Mouse (Mus musculus) kidney, adult 2 months (tissue): ENCODE data around the gene Frem2. TPM values are rescaled to one million over a fixed set of nuclear protein-coding genes. Genes with fewer than 3 reads are reported as not detected.

Source experiments
- DNase-seq: peaks from one replicate; pipeline ENCODE4 v3.0.0; 2021
- H3K27ac ChIP-seq: fragments of 200-500 bp; 2 replicates; pipeline ENCODE4 v1.5.1; 2012; ENCODE audit warnings: low read depth, low read length, control low read depth, inconsistent platforms; ENCODE audit not compliant: insufficient read depth
- H3K27me3 ChIP-seq: fragments of 200-500 bp; replicated peaks from 2 replicates; pipeline ENCODE4 v1.6.1; 2012; ENCODE audit warnings: mild to moderate bottlenecking, moderate library complexity, low read length, inconsistent platforms; ENCODE audit not compliant: control insufficient read depth, insufficient read depth
- H3K36me3 ChIP-seq: fragments of 200-500 bp; 2 replicates; pipeline ENCODE4 v1.6.1; 2012; ENCODE audit warnings: mild to moderate bottlenecking, moderate library complexity, low read length, inconsistent platforms; ENCODE audit not compliant: control insufficient read depth, insufficient read depth
- H3K4me1 ChIP-seq: fragments of 200-500 bp; 2 replicates; pipeline ENCODE4 v1.6.1; 2011; ENCODE audit warnings: low read length; ENCODE audit not compliant: control insufficient read depth, insufficient read depth
- H3K4me3 ChIP-seq: fragments of 200-500 bp; 2 replicates; pipeline ENCODE4 v1.5.1; 2011; ENCODE audit warnings: mild to moderate bottlenecking, low read depth, low read length, control low read depth; ENCODE audit not compliant: insufficient read depth
- CTCF ChIP-seq: fragments of 200-500 bp; conservative IDR thresholded peaks from 2 replicates; pipeline ENCODE4 v1.5.1; 2011; ENCODE audit warnings: low read depth, mild to moderate bottlenecking, control low read depth, low read length, moderate library complexity, mixed read lengths; ENCODE audit not compliant: insufficient read depth, insufficient read length
- POLR2A ChIP-seq: fragments of 200-500 bp; IDR thresholded peaks from one replicate; pipeline ENCODE4 v1.6.1; 2011; ENCODE audit warnings: low read depth, low read length, control low read depth
- WGBS: fragments of 180-500 bp; shearing (Covaris S2); methylation state at CpG from one replicate; pipeline ENCODE4 v1.1.7; 2018; 5-methylcytosine and 5-hydroxymethylcytosine counted together
- polyA plus RNA-seq: library from polyadenylated mRNA; depleted of rRNA; stranded (reverse); fragments of >200 nt; gene quantifications from 2 replicates; pipeline ENCODE4 v1.2.3, GENCODE M21; 2012

Gene Frem2
- polyA plus RNA-seq, 1 experiment: 4.3 TPM

GRCm38 (mm10) chr3:53574123-53574522, 83.0 kb downstream of the Frem2 start:
- TF ChIP-seq POLR2A (no peak), CTCF (no peak)
- WGBS: 68% methylated on average over 9 of the region's 9 CpGs
- H3K36me3 ChIP-seq: no peaks in the 10 kb centered on the region

GRCm38 (mm10) chr3:53571663-53572062, 85.5 kb downstream of the Frem2 start:
- Histone ChIP-seq H3K4me1 (no peaks in the 10 kb centered on the region), H3K27me3 (no peaks in the 10 kb centered on the region), H3K4me3 (no peak overlapping the region), H3K27ac (no peak overlapping the region), H3K36me3 (no peaks in the 10 kb centered on the region)
- DNase-seq: no peak
- no peak for TF ChIP-seq POLR2A
- no peak for TF ChIP-seq CTCF
- WGBS: 65% methylated on average over 6 of the region's 6 CpGs

More at GRCm38 (mm10) chr3:53574123-53574522, 83.0 kb downstream of the Frem2 start:
- Histone ChIP-seq H3K4me3 (no peak overlapping the region), H3K27ac (no peak overlapping the region), H3K4me1 (no peaks in the 10 kb centered on the region), H3K27me3 (no peaks in the 10 kb centered on the region)
- DNase-seq: no peak

DNA sequence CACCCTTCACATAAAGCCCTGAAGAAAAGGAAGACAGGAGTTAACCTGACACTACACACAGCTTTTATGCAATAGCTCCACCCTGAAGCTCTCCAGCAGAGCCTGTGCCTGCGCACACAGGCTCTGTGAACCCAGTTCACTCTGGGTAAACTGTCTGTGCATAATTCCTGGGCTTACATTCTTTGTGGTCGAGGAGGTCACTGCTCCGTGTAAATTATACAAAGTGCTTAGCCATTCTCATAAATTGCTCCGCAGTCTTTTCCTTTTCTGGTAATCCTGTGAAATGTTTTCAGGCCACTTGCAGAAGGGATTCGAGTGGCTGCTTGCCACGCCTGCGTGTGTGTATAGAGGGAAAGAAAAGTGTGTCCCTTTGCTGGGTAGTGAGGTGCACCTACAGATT, 92.6 kb downstream of the Frem2 start:
- peak; percentile 61 for DNase-seq
- TF ChIP-seq POLR2A (no peak), CTCF (no peak)
- Histone ChIP-seq H3K4me1 (peaks cover 9% of the 10 kb centered on the region; the same call in 1 of the 2 replicates), H3K27ac (no peak overlapping the region; the same call in 1 of the 2 replicates), H3K27me3 (no peaks in the 10 kb centered on the region), H3K4me3 (no peak overlapping the region), H3K36me3 (no peaks in the 10 kb centered on the region)
- 22% methylated on average over 7 of the region's 7 CpGs for WGBS

DNA sequence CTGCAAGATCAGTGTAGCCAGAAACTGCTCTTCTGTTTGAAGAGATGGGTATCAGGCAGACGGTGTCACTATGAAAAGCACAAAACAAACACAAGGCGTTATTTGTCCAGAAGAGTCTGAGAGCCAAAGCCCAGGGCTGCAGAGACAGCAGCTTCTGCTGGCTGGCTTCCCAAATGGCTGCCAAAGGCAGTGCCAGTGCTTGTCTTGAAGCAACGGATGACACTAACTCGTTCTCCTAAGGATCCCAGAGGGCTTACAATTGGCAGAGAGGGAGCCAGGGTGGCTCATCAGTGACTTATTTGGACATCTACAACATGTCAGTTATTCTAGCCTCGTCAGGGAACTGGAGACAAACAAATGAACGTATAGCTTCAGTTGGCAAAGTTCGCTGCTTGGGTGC, 93.4 kb downstream of the Frem2 start:
- H3K4me3 ChIP-seq: no peak overlapping the region
- TF ChIP-seq POLR2A (no peak), CTCF (no peak)
- H3K36me3 ChIP-seq: no peaks in the 10 kb centered on the region
- peak; percentile 72 for DNase-seq
- peaks cover 9% of the 10 kb centered on the region; the same call in 1 of the 2 replicates for H3K4me1 ChIP-seq
- H3K27ac ChIP-seq: no peak overlapping the region; the same call in 1 of the 2 replicates
- 41% methylated on average over 7 of the region's 7 CpGs for WGBS
- H3K27me3 ChIP-seq: no peaks in the 10 kb centered on the region

DNA sequence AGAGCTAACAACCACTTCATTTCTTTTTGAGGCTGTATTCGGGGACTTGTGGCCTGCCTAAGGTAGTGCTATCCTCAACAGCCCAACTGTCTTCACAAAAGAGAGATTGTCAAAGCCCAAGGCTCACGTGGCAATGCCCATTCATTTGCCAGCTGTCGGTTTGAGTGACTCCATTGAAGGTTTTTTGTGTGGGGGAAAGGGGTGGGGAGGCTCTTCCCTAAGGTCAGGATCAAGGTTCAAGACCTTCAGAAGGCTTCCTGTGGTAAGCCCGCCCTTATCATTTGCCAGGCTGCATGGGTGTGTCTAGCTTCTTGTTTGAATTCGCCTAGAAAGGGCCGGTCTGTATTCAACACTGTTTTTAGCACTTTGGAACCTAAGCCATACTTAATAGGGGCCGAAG, 95.3 kb downstream of the Frem2 start:
- 89% methylated on average over 7 of the region's 7 CpGs for WGBS
- DNase-seq: no peak
- no peaks in the 10 kb centered on the region for H3K27me3 ChIP-seq
- no peaks in the 10 kb centered on the region for H3K36me3 ChIP-seq
- H3K4me1 ChIP-seq: peaks cover 9% of the 10 kb centered on the region; the same call in 1 of the 2 replicates
- no peak for TF ChIP-seq CTCF
- TF ChIP-seq POLR2A: no peak
- no peak overlapping the region for H3K27ac ChIP-seq
- H3K4me3 ChIP-seq: no peak overlapping the region

DNA sequence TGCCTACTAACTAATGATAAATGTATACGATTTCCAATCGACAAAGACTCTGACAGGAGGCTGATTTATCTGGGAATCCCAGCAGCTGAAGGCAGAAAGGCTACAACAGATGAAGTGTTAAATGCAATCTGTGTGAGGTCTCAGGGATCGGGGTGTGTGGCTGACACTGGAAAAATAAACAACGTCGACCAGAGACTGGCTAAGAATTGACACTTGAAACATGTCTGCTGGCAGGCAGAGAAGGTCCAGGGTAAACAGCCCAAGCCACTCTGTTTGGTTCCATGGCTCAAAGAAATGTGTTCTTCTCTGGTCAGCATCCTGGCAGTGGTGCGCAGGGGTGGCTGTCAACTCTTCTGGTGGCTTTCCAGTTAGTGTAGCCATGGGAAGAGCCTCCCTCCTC, 98.1 kb downstream of the Frem2 start:
- 37% methylated on average over 6 of the region's 6 CpGs for WGBS
- no peak for DNase-seq
- Histone ChIP-seq H3K4me3 (no peak overlapping the region), H3K27ac (no peak overlapping the region), H3K4me1 (peaks cover 9% of the 10 kb centered on the region; the same call in 1 of the 2 replicates), H3K36me3 (no peaks in the 10 kb centered on the region), H3K27me3 (no peaks in the 10 kb centered on the region)
- TF ChIP-seq CTCF: no peak

DNA sequence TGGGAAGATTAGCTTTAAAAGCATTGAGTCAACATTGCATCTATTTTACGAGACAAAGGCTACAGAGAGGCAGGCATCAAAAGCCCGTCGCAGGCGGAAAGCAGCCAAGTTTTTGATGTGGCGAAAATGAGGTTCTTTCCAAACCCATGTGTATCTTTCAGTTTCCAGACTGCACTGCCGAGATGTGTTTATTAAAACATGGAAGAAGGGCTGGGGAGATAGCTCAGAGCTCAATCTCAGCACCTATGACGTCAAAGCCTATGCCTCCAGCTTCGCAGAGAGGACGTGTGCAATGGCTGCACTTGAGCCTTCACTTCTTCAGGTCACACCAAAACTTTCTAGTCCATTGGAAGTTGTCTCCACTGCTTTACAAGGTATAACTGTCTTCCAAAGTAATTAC, 98.9 kb downstream of the Frem2 start:
- no peak for DNase-seq
- H3K36me3 ChIP-seq: no peaks in the 10 kb centered on the region
- WGBS: 82% methylated on average over 9 of the region's 9 CpGs
- no peak overlapping the region for H3K4me3 ChIP-seq
- H3K27ac ChIP-seq: no peak overlapping the region
- no peak for TF ChIP-seq CTCF
- TF ChIP-seq POLR2A: no peak
- peaks cover 4% of the 10 kb centered on the region; the same call in 1 of the 2 replicates for H3K4me1 ChIP-seq
- no peaks in the 10 kb centered on the region for H3K27me3 ChIP-seq
